Mouse (Mus musculus) embryonic fibroblast, embryonic 13.5 days (primary cell): ENCODE results near the gene Gm42791.

Source experiments
- CTCF ChIP-seq: IDR thresholded peaks from 2 replicates; pipeline ENCODE4 v1.5.1; 2011; ENCODE audit warnings: mild to moderate bottlenecking, control low read depth, low read length, moderate library complexity, borderline replicate concordance; ENCODE audit not compliant: insufficient read depth
- POLR2A ChIP-seq: IDR thresholded peaks from 2 replicates; pipeline ENCODE4 v1.6.1; 2011; ENCODE audit warnings: low read depth, mild to moderate bottlenecking, control low read depth, low read length, moderate library complexity

DNA sequence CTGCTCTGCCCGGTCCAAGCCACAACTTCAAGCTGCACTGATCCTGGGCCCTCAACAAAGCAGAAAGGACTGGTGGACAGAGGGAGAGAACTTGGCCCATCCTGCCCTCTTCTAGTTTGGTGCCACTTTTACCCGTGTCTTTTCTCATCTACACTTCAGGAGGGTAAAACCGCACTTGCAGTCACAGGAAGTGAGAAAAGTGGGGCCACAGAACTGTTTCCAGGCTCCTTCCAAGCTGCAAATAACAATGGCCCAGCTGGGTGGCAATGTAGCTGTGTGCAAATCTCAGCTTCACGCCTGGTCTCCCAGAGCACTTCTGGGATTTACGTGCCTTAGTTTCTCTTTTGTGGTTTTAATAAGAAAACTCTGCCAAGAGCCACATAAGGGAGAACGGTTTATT is 127.2 kb downstream of the Gm42791 start:
- TF ChIP-seq POLR2A (no peak), CTCF (no peak)
